Mouse (Mus musculus) cerebellum, adult 9-10 months (tissue): Measurements from ENCODE around the gene Myrfl.

ENCODE experiments used
- DNase-seq: peaks from one replicate; pipeline ENCODE4 v3.0.0; 2022

Myrfl gene

GRCm38 (mm10) chr10:116810738-116811137 is 86.0 kb downstream of the Myrfl start:
- DNase-seq: no peak

GRCm38 (mm10) chr10:116809383-116809782 is 87.3 kb downstream of the Myrfl start:
- no peak for DNase-seq

GRCm38 (mm10) chr10:116808556-116809353 is 88.0 kb downstream of the Myrfl start:
- no peak for DNase-seq

- DNase-seq: no peak
These were observed 94.4 kb downstream of the Myrfl start for GRCm38 (mm10) chr10:116802178-116802794.

- no peak for DNase-seq
These were observed 95.4 kb downstream of the Myrfl start for GRCm38 (mm10) chr10:116801281-116801680.

- DNase-seq: no peak
These were observed 100.7 kb downstream of the Myrfl start for GRCm38 (mm10) chr10:116796066-116796465.

GRCm38 (mm10) chr10:116789096-116789495 is 107.6 kb downstream of the Myrfl start:
- DNase-seq: peak; percentile 56

GRCm38 (mm10) chr10:116788431-116788830 is 108.3 kb downstream of the Myrfl start:
- no peak for DNase-seq

- no peak for DNase-seq
These were observed 112.6 kb downstream of the Myrfl start for GRCm38 (mm10) chr10:116784098-116784497.

- no peak for DNase-seq
These were observed 113.7 kb downstream of the Myrfl start for GRCm38 (mm10) chr10:116783020-116783419.

GRCm38 (mm10) chr10:116777947-116778346 is 118.8 kb downstream of the Myrfl start:
- DNase-seq: peak; percentile 43

GRCm38 (mm10) chr10:116776846-116777245 is 119.9 kb downstream of the Myrfl start:
- DNase-seq: no peak

- DNase-seq: peak; percentile 74
These were observed 122.6 kb downstream of the Myrfl start for GRCm38 (mm10) chr10:116773846-116774750.

GRCm38 (mm10) chr10:116771215-116771935 is 125.3 kb downstream of the Myrfl start:
- peak; percentile 62 for DNase-seq

GRCm38 (mm10) chr10:116768642-116769041 is 128.1 kb downstream of the Myrfl start:
- DNase-seq: peak; percentile 56

GRCm38 (mm10) chr10:116766525-116766924 is 130.2 kb downstream of the Myrfl start:
- peak; percentile 20 for DNase-seq

GRCm38 (mm10) chr10:116761476-116762068 is 135.1 kb downstream of the Myrfl start:
- DNase-seq: no peak

- peak; percentile 19 for DNase-seq
These were observed 136.2 kb downstream of the Myrfl start for GRCm38 (mm10) chr10:116760561-116760960.

- DNase-seq: peak; percentile 55
These were observed 136.9 kb downstream of the Myrfl start for GRCm38 (mm10) chr10:116759816-116760215.

- peak; percentile 95 for DNase-seq
These were observed 140.7 kb downstream of the Myrfl start for GRCm38 (mm10) chr10:116755881-116756581.

GRCm38 (mm10) chr10:116754940-116755339 is 141.8 kb downstream of the Myrfl start:
- DNase-seq: peak; percentile 19
